Mouse (Mus musculus) brain, embryonic 18.5 days (tissue): ENCODE data around the gene Trappc11.
"Not testable (repeated sequence)": the region's sequence is repeated elsewhere in the genome, so short reads cannot be mapped to it uniquely, and the experiment has no call there.

Source experiments
- DNase-seq: peaks from one replicate; pipeline ENCODE4 v3.0.0-alpha.2; 2012; ENCODE audit warnings: low read depth, low spot score

Gene Trappc11

DNA sequence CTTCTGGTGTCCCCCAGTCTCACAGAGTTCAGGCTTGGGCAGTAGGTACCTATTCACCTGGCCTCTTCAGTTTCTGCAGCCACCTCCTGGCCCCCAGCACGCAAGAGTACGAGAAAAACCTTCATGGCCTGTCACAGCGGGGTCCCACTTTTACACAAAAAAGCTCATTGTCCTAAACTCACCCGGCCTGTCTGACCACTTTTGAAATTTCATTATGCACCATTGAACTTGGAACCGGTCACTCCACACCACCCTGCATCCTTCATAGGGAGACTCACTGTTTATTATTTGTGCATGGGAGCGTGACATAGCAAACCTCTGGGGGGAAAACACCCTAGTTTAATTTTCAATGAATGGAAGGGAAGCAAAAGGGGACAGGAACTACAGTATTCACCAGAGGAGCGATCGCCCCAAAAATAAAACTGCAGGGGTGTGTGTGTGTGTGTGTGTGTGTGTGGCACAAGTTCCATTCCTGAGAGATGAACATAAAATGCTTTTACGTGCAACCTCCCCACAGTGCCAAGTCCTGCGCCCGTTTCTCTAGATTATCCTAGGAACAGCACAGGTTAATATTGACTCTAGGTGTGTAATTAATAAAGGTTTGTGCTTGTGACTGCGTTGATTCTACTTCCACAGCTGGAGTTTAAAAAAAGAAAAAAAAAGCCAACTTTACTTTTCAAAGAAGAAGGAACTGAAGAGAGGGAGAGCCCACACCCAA is 50.8 kb downstream of the Trappc11 start:
- DNase-seq, result no peak

- peak; percentile 14 for DNase-seq
Observed at GRCm38 (mm10) chr8:47480039-47480438, 53.2 kb downstream of the Trappc11 start.

GRCm38 (mm10) chr8:47461650-47462049 is 71.6 kb downstream of the Trappc11 start:
- DNase-seq, result peak; percentile 18

DNA sequence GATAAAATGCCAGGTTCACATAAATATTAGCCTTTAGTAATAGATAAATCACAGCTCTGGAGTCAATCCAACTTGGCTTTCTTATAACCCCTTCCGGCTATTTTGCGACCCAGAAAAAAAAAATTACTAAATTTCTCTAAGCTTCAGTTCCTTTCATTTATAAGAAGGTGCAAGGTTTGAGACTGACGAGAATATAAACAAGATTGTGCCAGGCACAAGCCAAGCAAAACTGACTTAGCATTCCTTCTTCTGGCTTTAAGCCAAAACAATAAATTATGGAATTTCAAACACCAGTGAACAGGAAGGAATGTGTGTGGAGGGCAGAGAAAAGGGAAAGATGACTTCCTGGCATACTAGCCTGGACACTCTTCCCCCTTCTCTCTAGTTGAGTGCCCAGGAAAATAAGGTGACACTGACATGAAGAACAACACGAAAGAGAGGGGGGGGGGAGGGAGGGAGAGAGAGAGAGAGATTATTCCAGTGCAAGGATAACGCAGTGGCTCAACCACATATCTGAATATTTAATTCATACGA is 74.0 kb downstream of the Trappc11 start:
- DNase-seq, result no peak

DNA sequence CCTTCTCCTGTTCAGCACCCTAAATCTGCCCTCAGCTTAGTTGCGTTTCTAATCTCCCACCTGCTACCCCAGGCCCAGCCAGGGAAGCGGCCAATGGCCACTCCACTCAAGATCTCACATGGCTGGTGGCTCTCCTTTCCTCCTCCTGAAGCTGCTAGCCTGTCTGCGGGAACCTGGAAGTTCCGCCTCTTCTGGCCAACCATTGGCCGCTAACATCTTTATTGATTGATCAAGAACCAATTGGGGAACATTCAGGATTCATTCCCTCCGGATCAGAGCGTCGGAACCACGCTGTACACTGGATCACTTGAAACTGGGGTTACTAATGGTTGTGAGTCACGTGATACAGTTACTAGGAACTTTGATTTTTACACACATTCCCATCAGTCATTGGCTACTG is 74.7 kb downstream of the Trappc11 start:
- no peak for DNase-seq

DNA sequence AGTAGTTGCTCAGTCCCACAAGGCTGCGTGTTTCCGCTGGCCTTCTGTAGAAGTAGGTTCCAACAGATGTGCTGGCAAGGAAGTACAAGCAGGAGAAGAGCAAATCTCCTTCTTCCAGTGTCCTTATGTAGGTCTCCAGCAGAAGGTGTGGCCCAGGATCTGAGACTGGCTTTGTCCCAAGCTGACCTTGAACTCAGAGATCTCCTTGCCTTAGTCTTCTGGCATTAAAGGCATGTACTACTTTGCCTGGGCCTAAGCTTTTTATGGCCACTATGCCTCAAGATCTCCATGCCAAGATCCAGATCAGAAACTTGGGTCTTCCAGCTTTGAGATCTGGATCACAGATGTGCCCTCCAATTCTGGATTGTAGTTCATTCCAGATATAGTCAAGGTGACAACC is 84.1 kb downstream of the Trappc11 start:
- DNase-seq, result not testable (repeated sequence)

GRCm38 (mm10) chr8:47446312-47447046 is 86.8 kb downstream of the Trappc11 start, which contains the start of gene Stox2:
Stox2 (minus strand) TSS chr8:47446362.
- no peak for DNase-seq
